Mouse (Mus musculus): ENCODE results near the gene Ripk1. TPM values are rescaled to one million over a fixed set of nuclear protein-coding genes. Genes with fewer than 3 reads are reported as not detected.

The Ripk1 gene
- 6.6 and 9.2 TPM in 2 replicates for polyA plus RNA-seq (2012; rRNA removed)

- WGBS = under 1% methylated on average over 92 of the region's 92 CpGs
- DNase-seq (ENCODE audit: low read depth, low spot score) = peak; percentile 91
These were observed at the start of gene Ripk1, which contains the start of gene Serpinb6a for GRCm38 (mm10) chr13:34002058-34003006. Gene Ripk1, plus strand, starts transcription at chr13:34002363. Gene Serpinb6a, minus strand, starts transcription at chr13:34002794.

- 89% methylated on average over 2 of the region's 2 CpGs for WGBS
- no peak for DNase-seq (ENCODE audit: low read depth, low spot score)
These were observed 49.2 kb upstream of the Ripk1 start for GRCm38 (mm10) chr13:33952947-33953346.

- WGBS = 46% methylated on average over 6 of the region's 6 CpGs
- DNase-seq (ENCODE audit: low read depth, low spot score) = no peak
These were observed 45.4 kb upstream of the Ripk1 start for GRCm38 (mm10) chr13:33956571-33957421.

GRCm38 (mm10) chr13:33959771-33960170 lies 42.4 kb upstream of the Ripk1 start:
- DNase-seq (ENCODE audit: low read depth, low spot score) = no peak
- 88% methylated on average over 2 of the region's 2 CpGs for WGBS

DNA sequence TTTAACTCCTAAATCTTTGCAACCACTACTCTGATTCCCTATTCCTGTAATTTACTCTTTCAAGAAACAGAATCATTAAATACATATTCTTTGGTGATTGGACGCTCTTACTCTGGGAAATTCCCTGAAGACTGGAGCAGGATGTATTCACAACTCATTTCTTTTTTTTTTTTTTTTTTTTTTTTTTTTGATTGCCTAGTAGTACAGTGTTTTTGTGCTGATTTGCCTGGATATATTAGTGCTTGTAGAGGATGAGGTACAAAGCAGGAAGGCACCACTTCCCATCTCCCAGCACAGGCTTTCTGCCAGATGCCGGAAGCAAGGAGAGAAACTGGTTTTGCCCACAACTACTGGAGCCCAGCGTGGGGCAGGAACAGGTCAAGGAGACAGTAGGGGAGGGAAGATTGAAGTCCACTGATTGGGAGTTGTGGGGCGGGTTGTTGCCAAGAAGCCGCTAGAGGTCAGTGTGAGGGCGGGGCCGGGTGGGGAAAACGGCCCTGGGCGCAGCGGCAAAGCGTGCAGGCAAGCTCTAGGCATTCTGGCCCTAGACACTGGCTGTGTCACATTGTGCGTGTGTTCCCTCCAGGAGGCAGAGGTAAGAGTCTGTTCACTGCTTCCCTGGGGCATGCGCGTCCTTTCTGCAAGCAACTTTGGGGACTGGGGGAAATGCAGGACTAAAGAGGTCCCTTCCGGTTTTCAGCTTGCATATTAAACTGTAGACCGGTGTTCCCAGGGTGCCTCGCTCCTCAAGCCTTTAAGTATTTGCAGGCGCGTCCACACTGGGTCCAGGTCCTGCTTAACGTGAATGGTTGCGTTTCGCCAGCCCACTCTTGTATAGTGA lies 37.7 kb upstream of the Ripk1 start, which contains the start of gene Nqo2:
Nqo2 (plus strand) TSS at position 482 of the 841 bp plus-strand sequence.
- DNase-seq (ENCODE audit: low read depth, low spot score) = peak; percentile 73

GRCm38 (mm10) chr13:33965056-33966024 lies 36.8 kb upstream of the Ripk1 start:
- 4% methylated on average over 14 of the region's 14 CpGs for WGBS
- peak; percentile 27 for DNase-seq (ENCODE audit: low read depth, low spot score)

More for the DNA sequence above, 37.7 kb upstream of the Ripk1 start, which contains the start of gene Nqo2:
- WGBS = under 1% methylated on average over 22 of the region's 22 CpGs

DNA sequence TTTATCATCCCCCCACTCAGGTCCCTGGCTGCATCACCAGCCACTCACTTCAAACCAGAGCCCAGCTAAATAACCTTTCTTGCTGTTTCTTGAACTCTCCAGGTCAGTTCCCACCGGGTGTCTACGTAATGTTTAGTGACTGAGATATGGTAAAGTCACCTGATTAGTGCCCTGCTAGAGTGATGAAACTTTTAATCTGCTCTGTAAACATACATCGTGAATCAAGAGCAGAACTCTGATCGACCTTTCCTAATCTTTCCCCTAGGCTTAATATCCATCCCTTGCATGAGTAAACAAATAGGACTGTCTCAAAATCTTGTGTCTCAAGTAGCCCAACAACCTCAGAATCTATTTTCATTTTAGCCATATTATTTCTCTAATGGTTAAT lies 36.1 kb upstream of the Ripk1 start:
- WGBS = 29% methylated on average over 4 of the region's 4 CpGs
- no peak for DNase-seq (ENCODE audit: low read depth, low spot score)

DNA sequence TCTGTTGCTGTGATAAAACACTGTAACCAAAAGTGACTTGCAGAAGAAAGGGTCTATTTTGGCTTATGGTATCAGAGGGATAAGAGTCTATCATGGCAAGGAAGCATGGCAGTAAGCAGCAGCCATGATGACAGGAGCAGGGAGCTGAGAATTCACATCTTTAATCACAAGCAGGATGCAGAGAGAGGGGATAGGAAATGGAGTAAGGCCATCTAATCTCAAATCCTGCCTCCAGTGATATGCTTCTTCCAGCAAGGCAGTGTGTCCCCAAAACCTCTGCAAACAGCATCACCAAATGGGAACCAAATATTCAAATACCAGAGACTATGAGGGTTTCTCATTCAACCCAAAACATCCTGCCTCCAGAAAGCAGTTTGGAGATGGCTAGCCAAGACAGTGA lies 35.6 kb upstream of the Ripk1 start:
- DNase-seq (ENCODE audit: low read depth, low spot score) = no peak

DNA sequence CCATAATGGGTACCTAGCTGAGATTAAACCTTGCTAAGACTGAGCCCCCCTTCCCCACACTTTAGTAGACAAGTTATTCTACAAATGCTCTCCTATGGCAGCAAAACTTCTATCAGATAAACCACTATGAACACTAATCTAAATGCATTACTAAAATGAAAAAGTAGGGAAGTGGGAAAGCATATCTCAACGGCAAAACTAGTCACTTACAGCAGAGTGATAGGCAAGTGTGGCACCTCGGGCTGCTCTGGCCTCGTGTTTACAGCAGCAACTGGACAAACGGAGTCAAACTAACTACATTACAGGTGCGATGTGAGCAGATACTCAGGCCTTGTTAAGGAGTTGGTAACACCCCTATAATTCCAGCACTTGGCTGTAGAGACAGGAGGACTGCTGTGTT lies 12.5 kb upstream of the Ripk1 start:
- WGBS = 82% methylated on average over 5 of the region's 5 CpGs
- DNase-seq (ENCODE audit: low read depth, low spot score) = no peak

- peak; percentile 50 for DNase-seq (ENCODE audit: low read depth, low spot score)
- 17% methylated on average over 1 of the region's 1 CpGs for WGBS
These were observed 7.0 kb upstream of the Ripk1 start for GRCm38 (mm10) chr13:33995197-33995596.

DNA sequence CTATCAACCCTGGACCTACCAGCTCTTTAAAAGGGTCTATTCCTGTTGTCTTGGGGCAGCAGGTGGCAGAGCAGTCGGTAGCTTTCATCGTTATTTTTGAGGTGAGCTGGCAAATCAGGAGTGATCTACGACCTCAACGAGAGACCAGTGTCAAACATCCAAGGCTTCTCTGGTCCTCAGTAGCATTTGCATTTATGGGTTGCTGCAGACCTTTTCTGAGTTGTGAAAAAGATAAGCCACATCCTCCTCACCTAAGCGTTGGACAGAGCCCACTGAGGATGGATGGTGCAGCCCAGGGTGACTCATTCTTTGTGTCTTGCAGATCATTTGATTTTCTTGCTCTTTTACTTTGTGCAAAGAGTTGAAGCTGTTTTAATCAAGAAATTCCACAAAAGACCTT lies 895 bp downstream of the Ripk1 start:
- 0% methylated on average over 5 of the region's 5 CpGs for WGBS
- no peak for DNase-seq (ENCODE audit: low read depth, low spot score)

- DNase-seq (ENCODE audit: low read depth, low spot score) = no peak
- WGBS = 58% methylated on average over 2 of the region's 2 CpGs
These were observed 5.1 kb downstream of the Ripk1 start for GRCm38 (mm10) chr13:34007234-34007633.

- DNase-seq (ENCODE audit: low read depth, low spot score) = no peak
These were observed 14.9 kb downstream of the Ripk1 start for GRCm38 (mm10) chr13:34016927-34017569.

DNA sequence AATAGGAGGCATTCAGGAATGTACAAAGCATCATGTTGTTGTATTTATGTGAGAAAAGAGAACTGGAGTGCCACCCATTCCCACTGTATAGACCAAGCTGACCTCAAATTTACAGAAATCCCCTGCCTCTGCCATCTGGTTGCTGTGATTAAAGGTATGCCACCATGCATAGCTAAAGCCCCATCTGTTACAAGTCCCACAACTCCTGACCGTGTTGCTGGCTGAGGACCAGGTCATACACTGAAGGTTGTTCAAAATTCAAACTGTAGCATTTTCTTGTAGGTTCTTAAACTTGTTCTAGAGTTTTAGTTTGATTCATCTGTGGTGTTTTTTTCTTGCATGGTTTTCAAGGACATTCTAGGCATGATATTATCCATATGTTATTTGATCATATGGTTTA lies 16.4 kb downstream of the Ripk1 start:
- DNase-seq (ENCODE audit: low read depth, low spot score) = no peak
- 95% methylated on average over 1 of the region's 1 CpGs for WGBS

More at GRCm38 (mm10) chr13:34016927-34017569, 14.9 kb downstream of the Ripk1 start:
- WGBS = 88% methylated on average over 9 of the region's 9 CpGs

DNA sequence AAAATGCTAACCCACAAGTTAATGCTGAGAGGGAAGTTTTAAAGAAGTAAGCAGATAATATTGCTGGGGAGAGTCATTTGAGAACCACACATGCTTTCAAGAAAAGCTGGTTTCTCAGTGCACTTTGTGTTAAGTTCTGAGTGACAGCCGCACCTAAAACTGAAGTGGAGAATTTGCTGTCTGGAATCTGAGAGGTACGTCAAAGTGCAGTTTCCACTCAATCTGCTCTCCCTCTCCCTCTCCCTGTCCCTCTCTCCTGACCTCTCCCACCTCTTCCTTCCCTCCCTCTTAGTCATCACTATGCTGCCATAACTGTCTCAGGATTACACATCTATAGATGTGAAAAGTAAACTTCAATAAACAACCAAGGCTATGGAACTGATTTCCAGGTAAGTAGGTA lies 19.8 kb downstream of the Ripk1 start:
- no peak for DNase-seq (ENCODE audit: low read depth, low spot score)
- WGBS = 74% methylated on average over 2 of the region's 2 CpGs

DNA sequence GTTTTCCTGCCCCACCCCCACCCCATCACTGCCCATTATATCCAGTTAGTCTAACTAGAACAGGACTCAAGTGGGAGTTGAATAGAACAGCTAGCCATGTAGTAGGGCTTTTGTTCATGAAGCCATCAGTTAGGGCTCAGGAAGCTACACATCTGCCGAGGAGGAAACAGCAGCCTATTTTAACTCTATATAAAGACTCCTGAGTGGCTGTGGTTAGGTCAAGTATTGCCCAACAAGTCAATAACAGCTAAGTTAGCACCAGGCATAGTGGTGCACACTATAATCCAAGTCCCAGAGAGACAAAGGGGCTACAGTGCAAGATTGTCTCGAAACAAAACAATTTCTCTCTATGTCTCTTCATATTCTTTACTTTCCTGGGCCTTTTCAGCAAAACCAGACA lies 29.9 kb downstream of the Ripk1 start:
- WGBS = 67% methylated on average over 2 of the region's 2 CpGs

DNA sequence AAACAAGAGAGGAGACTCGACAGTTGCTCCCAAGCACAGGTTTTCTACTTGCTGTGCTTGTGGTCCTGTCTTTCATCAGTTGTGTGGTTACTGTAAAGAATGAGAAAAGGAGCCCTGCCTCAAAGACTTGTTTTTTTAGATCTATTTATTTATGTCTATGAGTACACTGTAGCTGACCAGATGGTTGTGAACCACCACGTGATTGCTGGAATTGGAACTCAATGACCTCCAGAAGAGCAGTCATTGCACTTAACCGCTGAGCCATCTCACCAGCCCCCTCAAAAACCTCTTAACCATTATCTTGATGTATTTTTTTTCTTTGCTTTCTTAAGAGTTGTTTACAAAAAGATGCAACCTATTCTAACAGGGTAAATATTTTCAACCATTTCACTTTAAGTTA lies 33.3 kb downstream of the Ripk1 start:
- no peak for DNase-seq (ENCODE audit: low read depth, low spot score)
- WGBS = 68% methylated on average over 3 of the region's 3 CpGs

More for the DNA sequence above, 29.9 kb downstream of the Ripk1 start:
- no peak for DNase-seq (ENCODE audit: low read depth, low spot score)

DNA sequence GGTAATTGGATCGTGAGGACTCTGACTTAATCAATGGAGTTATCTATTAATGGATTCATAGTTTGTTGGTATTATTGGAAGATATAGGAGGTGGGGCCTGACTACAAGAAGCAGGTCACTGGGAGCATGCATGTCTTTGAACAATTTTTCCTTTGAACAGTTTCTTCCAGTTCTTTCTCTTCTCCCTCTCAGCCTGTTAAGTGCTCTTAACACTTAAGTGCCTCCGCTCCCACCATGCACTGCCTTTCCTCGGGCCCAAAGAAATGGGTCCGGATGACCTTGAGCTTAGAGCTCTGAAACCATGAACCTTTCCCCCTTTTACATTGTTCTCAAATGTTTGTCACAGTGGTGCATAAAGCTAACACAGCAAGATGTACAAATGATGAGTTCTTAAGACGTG lies 34.6 kb downstream of the Ripk1 start:
- 81% methylated on average over 5 of the region's 5 CpGs for WGBS
- DNase-seq (ENCODE audit: low read depth, low spot score) = no peak
